Mouse (Mus musculus): ENCODE measurements around the gene Pnp.
"Not testable (repeated sequence)": the region's sequence is repeated elsewhere in the genome, so short reads cannot be mapped to it uniquely, and the experiment has no call there.

The Pnp gene

GRCm38 (mm10) chr14:50973054-50973453 is 42.2 kb downstream of the Pnp start:
- in situ Hi-C loops (cut with MboI, MseI): not testable (repeated sequence)

GRCm38 (mm10) chr14:50973700-50974099 is 42.8 kb downstream of the Pnp start:
- in situ Hi-C loops (cut with MboI, MseI): no loop called here

- in situ Hi-C loops (cut with MboI, MseI): no loop called here
Measured at GRCm38 (mm10) chr14:50975001-50975400, 44.1 kb downstream of the Pnp start.

- in situ Hi-C loops (cut with MboI, MseI): no loop called here
Measured at GRCm38 (mm10) chr14:50976674-50977073, 45.8 kb downstream of the Pnp start.

- in situ Hi-C loops (cut with MboI, MseI): not testable (repeated sequence)
Measured at GRCm38 (mm10) chr14:50978451-50978850, 47.6 kb downstream of the Pnp start.

GRCm38 (mm10) chr14:50979631-50980030 is 48.7 kb downstream of the Pnp start:
- in situ Hi-C loops (cut with MboI, MseI): no loop called here

GRCm38 (mm10) chr14:50981207-50981606 is 50.3 kb downstream of the Pnp start:
- in situ Hi-C loops (cut with MboI, MseI): no loop called here

- in situ Hi-C loops (cut with MboI, MseI): no loop called here
Measured at GRCm38 (mm10) chr14:50981837-50982236, 51.0 kb downstream of the Pnp start.

- in situ Hi-C loops (cut with MboI, MseI): no loop called here
Measured at GRCm38 (mm10) chr14:50987668-50988067, 56.8 kb downstream of the Pnp start.

- in situ Hi-C loops (cut with MboI, MseI): no loop called here
Measured at GRCm38 (mm10) chr14:50991037-50991436, 60.2 kb downstream of the Pnp start.

- in situ Hi-C loops (cut with MboI, MseI): no loop called here
Measured at GRCm38 (mm10) chr14:50997088-50997487, 66.2 kb downstream of the Pnp start.

- in situ Hi-C loops (cut with MboI, MseI): no loop called here
Measured at GRCm38 (mm10) chr14:50997999-50998666, 67.3 kb downstream of the Pnp start.

GRCm38 (mm10) chr14:51007152-51007801 is 76.4 kb downstream of the Pnp start, which contains the start of gene Rnase10:
Gene Rnase10, plus strand, starts transcription at chr14:51007751.
- in situ Hi-C loops (cut with MboI, MseI): loop anchor here (10.0 kb wide), 1 partner anchor 1268 kb away; the partner anchor contains the start of genes Rab2b and Tox4

GRCm38 (mm10) chr14:51007914-51008713 is 77.2 kb downstream of the Pnp start:
- in situ Hi-C loops (cut with MboI, MseI): loop anchor here (10.0 kb wide), 1 partner anchor 1267 kb away; the partner anchor contains the start of genes Rab2b and Tox4

- in situ Hi-C loops (cut with MboI, MseI): loop anchor here (10.0 kb wide), 1 partner anchor 1266 kb away; the partner anchor contains the start of genes Rab2b and Tox4
Measured at GRCm38 (mm10) chr14:51008781-51009180, 77.9 kb downstream of the Pnp start.

- in situ Hi-C loops (cut with MboI, MseI): loop anchor here (10.0 kb wide), 1 partner anchor 1265 kb away; the partner anchor contains the start of genes Rab2b and Tox4
Measured at GRCm38 (mm10) chr14:51009572-51009971, 78.7 kb downstream of the Pnp start.

GRCm38 (mm10) chr14:51014724-51015123 is 83.8 kb downstream of the Pnp start:
- in situ Hi-C loops (cut with MboI, MseI): not testable (repeated sequence)

All from regulatory T cell (primary cell).